Mouse (Mus musculus): ENCODE results near the gene Wdr83. TPM values are rescaled to one million over a fixed set of nuclear protein-coding genes. Genes with fewer than 3 reads are reported as not detected.
A peak's percentile ranks its signal among the peaks of the same experiment; 100 is the strongest.

Wdr83 gene
- polyA plus RNA-seq, 1 experiment from 2014 or later: 33.1 TPM

DNA sequence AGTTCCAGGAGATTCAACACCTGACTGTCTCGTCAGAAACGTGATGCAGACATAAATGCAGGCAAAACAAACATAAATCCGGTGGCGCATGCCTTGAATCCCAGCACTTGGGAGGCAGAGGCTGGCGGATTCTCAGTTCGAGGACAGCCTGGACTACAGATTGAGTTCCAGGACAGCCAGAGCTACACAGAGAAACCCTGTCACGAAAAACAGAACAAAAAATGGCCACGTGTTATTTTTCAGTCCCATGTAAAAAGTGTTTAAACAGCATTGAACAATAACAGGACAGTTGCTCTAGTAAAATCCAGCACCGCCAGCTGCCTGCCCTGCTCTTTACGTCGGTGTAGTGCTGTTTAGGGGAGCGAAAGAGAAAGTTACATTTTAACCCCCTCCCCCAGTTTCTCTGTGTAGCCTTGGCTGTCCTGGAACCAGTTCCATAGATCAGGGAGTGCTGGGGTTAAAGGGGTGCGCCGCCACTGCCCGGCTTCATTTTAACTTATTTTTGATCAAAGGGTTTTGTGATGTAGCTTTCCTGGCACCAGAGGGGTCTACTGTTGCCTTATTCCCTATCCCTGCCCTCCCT is 45.3 kb downstream of the Wdr83 start:
- H3K9ac ChIP-seq (ENCODE audit: low read depth, low read length): peak overlapping the region; percentile 80
- no peaks in the 10 kb centered on the region for H3K9me3 ChIP-seq (ENCODE audit: control insufficient read depth, low read length)
- peaks cover 18% of the 10 kb centered on the region for H3K4me1 ChIP-seq (ENCODE audit: control insufficient read depth, insufficient read depth, low read length)
- ATAC-seq (ENCODE audit: low read depth) (peak; percentile 2; the same call in 1 of the 2 replicates), DNase-seq (ENCODE audit: low spot score) (peak; percentile 51)
- no peaks in the 10 kb centered on the region for H3K27me3 ChIP-seq (replicated peaks; ENCODE audit: control insufficient read depth, insufficient read depth, low read length)
- under 1% methylated on average over 15 of the region's 15 CpGs for WGBS
- H3K27ac ChIP-seq (replicated peaks; ENCODE audit: low read depth, low read length): peak overlapping the region; percentile 100
- H3K4me3 ChIP-seq (ENCODE audit: low read depth, low read length): peak overlapping the region; percentile 80
- H3K4me2 ChIP-seq (ENCODE audit: low read depth, low read length): peak overlapping the region; percentile 91
- H3K36me3 ChIP-seq (ENCODE audit: control insufficient read depth, insufficient read depth, low read length): peaks cover 42% of the 10 kb centered on the region

GRCm38 (mm10) chr8:85035165-85035727 is 45.9 kb downstream of the Wdr83 start:
- Histone ChIP-seq H3K27me3 (replicated peaks; ENCODE audit: control insufficient read depth, insufficient read depth, low read length) (no peaks in the 10 kb centered on the region), H3K27ac (replicated peaks; ENCODE audit: low read depth, low read length) (peak overlapping the region; percentile 100), H3K4me1 (ENCODE audit: control insufficient read depth, insufficient read depth, low read length) (peaks cover 18% of the 10 kb centered on the region), H3K4me3 (ENCODE audit: low read depth, low read length) (peak overlapping the region; percentile 80), H3K9me3 (ENCODE audit: control insufficient read depth, low read length) (no peaks in the 10 kb centered on the region), H3K9ac (ENCODE audit: low read depth, low read length) (peak overlapping the region; percentile 80), H3K4me2 (ENCODE audit: low read depth, low read length) (peak overlapping the region; percentile 91), H3K36me3 (ENCODE audit: control insufficient read depth, insufficient read depth, low read length) (peaks cover 42% of the 10 kb centered on the region)
- ATAC-seq (ENCODE audit: low read depth): no peak
- DNase-seq (ENCODE audit: low spot score): no peak
- 3% methylated on average over 12 of the region's 12 CpGs for WGBS

DNA sequence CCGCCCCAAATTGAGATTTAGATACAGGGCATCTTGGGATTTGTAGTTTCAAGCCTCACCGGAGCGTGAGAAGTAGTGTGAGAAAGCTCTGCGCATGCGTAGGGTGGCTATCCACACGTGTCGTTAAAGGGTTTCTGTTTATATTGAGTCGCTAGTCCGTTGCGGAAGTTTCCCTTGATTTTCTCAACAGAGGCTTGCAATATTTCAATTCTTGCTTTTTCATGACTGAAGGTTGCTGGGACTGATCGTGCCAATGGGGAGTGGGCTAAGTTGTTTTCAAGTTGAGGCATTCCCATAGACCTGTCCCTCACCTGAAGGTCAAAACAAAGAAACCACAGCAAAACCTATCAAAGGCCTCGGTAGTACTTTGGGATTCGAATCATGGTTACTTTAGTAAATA is 46.3 kb downstream of the Wdr83 start:
- Histone ChIP-seq H3K4me1 (ENCODE audit: control insufficient read depth, insufficient read depth, low read length) (peaks cover 18% of the 10 kb centered on the region), H3K4me2 (ENCODE audit: low read depth, low read length) (peak overlapping the region; percentile 91), H3K27me3 (replicated peaks; ENCODE audit: control insufficient read depth, insufficient read depth, low read length) (no peaks in the 10 kb centered on the region), H3K36me3 (ENCODE audit: control insufficient read depth, insufficient read depth, low read length) (peaks cover 42% of the 10 kb centered on the region), H3K9ac (ENCODE audit: low read depth, low read length) (peak overlapping the region; percentile 80; the same call in 1 of the 2 replicates), H3K9me3 (ENCODE audit: control insufficient read depth, low read length) (no peaks in the 10 kb centered on the region), H3K27ac (replicated peaks; ENCODE audit: low read depth, low read length) (0 out of 2 replicates have a peak overlapping the region, but pooled peaks have one; percentile 18), H3K4me3 (ENCODE audit: low read depth, low read length) (peak overlapping the region; percentile 80)
- DNase-seq (ENCODE audit: low spot score) (peak; percentile 94), ATAC-seq (ENCODE audit: low read depth) (no peak)
- WGBS: 7% methylated on average over 12 of the region's 13 CpGs

GRCm38 (mm10) chr8:85033867-85034266 is 47.2 kb downstream of the Wdr83 start:
- DNase-seq (ENCODE audit: low spot score) (no peak), ATAC-seq (ENCODE audit: low read depth) (no peak)
- Histone ChIP-seq H3K36me3 (ENCODE audit: control insufficient read depth, insufficient read depth, low read length) (peaks cover 50% of the 10 kb centered on the region), H3K9me3 (ENCODE audit: control insufficient read depth, low read length) (no peaks in the 10 kb centered on the region), H3K4me1 (ENCODE audit: control insufficient read depth, insufficient read depth, low read length) (peaks cover 18% of the 10 kb centered on the region), H3K9ac (ENCODE audit: low read depth, low read length) (no peak overlapping the region), H3K27me3 (replicated peaks; ENCODE audit: control insufficient read depth, insufficient read depth, low read length) (no peaks in the 10 kb centered on the region), H3K4me2 (ENCODE audit: low read depth, low read length) (no peak overlapping the region), H3K27ac (replicated peaks; ENCODE audit: low read depth, low read length) (no peak overlapping the region), H3K4me3 (ENCODE audit: low read depth, low read length) (no peak overlapping the region)
- WGBS: 67% methylated on average over 1 of the region's 1 CpGs

GRCm38 (mm10) chr8:85032622-85033311 is 48.3 kb downstream of the Wdr83 start:
- Histone ChIP-seq H3K4me1 (ENCODE audit: control insufficient read depth, insufficient read depth, low read length) (peaks cover 22% of the 10 kb centered on the region), H3K9me3 (ENCODE audit: control insufficient read depth, low read length) (no peaks in the 10 kb centered on the region), H3K4me3 (ENCODE audit: low read depth, low read length) (no peak overlapping the region), H3K9ac (ENCODE audit: low read depth, low read length) (no peak overlapping the region), H3K36me3 (ENCODE audit: control insufficient read depth, insufficient read depth, low read length) (peaks cover 51% of the 10 kb centered on the region), H3K4me2 (ENCODE audit: low read depth, low read length) (no peak overlapping the region), H3K27me3 (replicated peaks; ENCODE audit: control insufficient read depth, insufficient read depth, low read length) (no peaks in the 10 kb centered on the region), H3K27ac (replicated peaks; ENCODE audit: low read depth, low read length) (no peak overlapping the region)
- ATAC-seq (ENCODE audit: low read depth) (no peak), DNase-seq (ENCODE audit: low spot score) (no peak)
- WGBS: 86% methylated on average over 4 of the region's 4 CpGs

- ATAC-seq (ENCODE audit: low read depth) (no peak), DNase-seq (ENCODE audit: low spot score) (no peak)
- H3K36me3 ChIP-seq (ENCODE audit: control insufficient read depth, insufficient read depth, low read length): peaks cover 51% of the 10 kb centered on the region
- H3K27ac ChIP-seq (replicated peaks; ENCODE audit: low read depth, low read length): no peak overlapping the region
- peak overlapping the region; percentile 99; the same call in 1 of the 2 replicates for H3K9ac ChIP-seq (ENCODE audit: low read depth, low read length)
- H3K4me1 ChIP-seq (ENCODE audit: control insufficient read depth, insufficient read depth, low read length): peaks cover 15% of the 10 kb centered on the region
- H3K27me3 ChIP-seq (replicated peaks; ENCODE audit: control insufficient read depth, insufficient read depth, low read length): no peaks in the 10 kb centered on the region
- 88% methylated on average over 14 of the region's 14 CpGs for WGBS
- no peak overlapping the region for H3K4me3 ChIP-seq (ENCODE audit: low read depth, low read length)
- no peak overlapping the region for H3K4me2 ChIP-seq (ENCODE audit: low read depth, low read length)
- H3K9me3 ChIP-seq (ENCODE audit: control insufficient read depth, low read length): no peaks in the 10 kb centered on the region
Measured at GRCm38 (mm10) chr8:85029271-85029670, 51.8 kb downstream of the Wdr83 start.

GRCm38 (mm10) chr8:85027922-85028321 is 53.2 kb downstream of the Wdr83 start:
- H3K27me3 ChIP-seq (replicated peaks; ENCODE audit: control insufficient read depth, insufficient read depth, low read length): no peaks in the 10 kb centered on the region
- ATAC-seq (ENCODE audit: low read depth) (no peak), DNase-seq (ENCODE audit: low spot score) (no peak)
- no peaks in the 10 kb centered on the region for H3K9me3 ChIP-seq (ENCODE audit: control insufficient read depth, low read length)
- H3K9ac ChIP-seq (ENCODE audit: low read depth, low read length): peak overlapping the region; percentile 99
- 24% methylated on average over 2 of the region's 2 CpGs for WGBS
- peak overlapping the region; percentile 98 for H3K4me3 ChIP-seq (ENCODE audit: low read depth, low read length)
- peak overlapping the region; percentile 63 for H3K4me2 ChIP-seq (ENCODE audit: low read depth, low read length)
- no peak overlapping the region for H3K27ac ChIP-seq (replicated peaks; ENCODE audit: low read depth, low read length)
- peaks cover 52% of the 10 kb centered on the region for H3K36me3 ChIP-seq (ENCODE audit: control insufficient read depth, insufficient read depth, low read length)
- peaks cover 15% of the 10 kb centered on the region for H3K4me1 ChIP-seq (ENCODE audit: control insufficient read depth, insufficient read depth, low read length)

DNA sequence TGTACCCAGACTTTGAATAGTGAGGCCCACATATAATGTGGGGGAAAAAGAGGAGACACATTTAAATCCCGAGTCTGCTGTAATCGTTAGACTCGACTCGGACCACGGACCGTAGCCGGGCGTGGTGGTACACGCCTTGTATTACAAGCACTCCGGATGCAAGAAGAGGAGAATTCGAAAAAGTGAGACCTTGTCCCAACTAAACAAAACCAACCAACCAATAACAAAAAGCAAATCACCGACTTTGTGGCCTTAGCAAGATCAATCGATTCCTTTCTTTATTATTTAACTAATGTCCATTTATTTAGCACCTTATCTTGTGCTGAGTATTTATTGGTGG is 53.6 kb downstream of the Wdr83 start:
- Histone ChIP-seq H3K4me3 (ENCODE audit: low read depth, low read length) (peak overlapping the region; percentile 98), H3K27ac (replicated peaks; ENCODE audit: low read depth, low read length) (peak overlapping the region; percentile 93), H3K9ac (ENCODE audit: low read depth, low read length) (peak overlapping the region; percentile 99), H3K4me2 (ENCODE audit: low read depth, low read length) (peak overlapping the region; percentile 63), H3K9me3 (ENCODE audit: control insufficient read depth, low read length) (no peaks in the 10 kb centered on the region), H3K4me1 (ENCODE audit: control insufficient read depth, insufficient read depth, low read length) (peaks cover 15% of the 10 kb centered on the region), H3K27me3 (replicated peaks; ENCODE audit: control insufficient read depth, insufficient read depth, low read length) (no peaks in the 10 kb centered on the region), H3K36me3 (ENCODE audit: control insufficient read depth, insufficient read depth, low read length) (peaks cover 52% of the 10 kb centered on the region)
- 1% methylated on average over 13 of the region's 13 CpGs for WGBS
- DNase-seq (ENCODE audit: low spot score) (no peak), ATAC-seq (ENCODE audit: low read depth) (no peak)

Data from embryonic facial prominence, embryonic 14.5 days (tissue).